In genomic region chr9:118919672-118920186, GRCm38 (mm10) we compare ENCODE assay signal across 9 mouse cellular contexts. TPM values are rescaled to one million over a fixed set of nuclear protein-coding genes. Genes with fewer than 3 reads are reported as not detected.
A peak's percentile ranks its signal among the peaks of the same experiment; 100 is the strongest.
DNase-seq lines count a peak whose midpoint lies in the region; ATAC-seq lines count a peak whose summit lies in the region.
"Had no signal": no experiment of that assay in that cellular context is flagged by ENCODE, and none has a peak within 500 bp of the region (broad histone marks: within the 10 kb centered on the region; RNA-seq: fewer than 3 reads in every experiment).

No protein-coding gene starts in this region.

- peaks cover 15% of the 10 kb centered on the region for H3K4me1 ChIP-seq in embryonic facial prominence, embryonic 14.5 days (ENCODE audit: control insufficient read depth, insufficient read depth, low read length)
- H3K4me1 ChIP-seq in embryonic facial prominence, embryonic 10.5 days: peaks cover 15% of the 10 kb centered on the region
- H3K4me1 ChIP-seq in midbrain, embryonic 15.5 days: peaks cover 4% of the 10 kb centered on the region
- H3K4me1 ChIP-seq in midbrain, embryonic 10.5 days: peaks cover 10% of the 10 kb centered on the region
- H3K4me1 ChIP-seq in hindbrain, embryonic 14.5 days (replicated peaks; ENCODE audit: control insufficient read depth, insufficient read depth, low read length): peaks cover 7% of the 10 kb centered on the region; the same call in 1 of the 2 replicates

- H3K36me3 ChIP-seq in embryonic facial prominence, embryonic 14.5 days (ENCODE audit: control insufficient read depth, insufficient read depth, low read length): 0 out of 2 replicates have a peak, but pooled peaks cover 5% of the 10 kb centered on the region
- H3K36me3 ChIP-seq in embryonic facial prominence, embryonic 10.5 days (replicated peaks): no peaks in the 10 kb centered on the region
- H3K36me3 ChIP-seq in midbrain, embryonic 15.5 days (replicated peaks): no peaks in the 10 kb centered on the region
- no peaks in the 10 kb centered on the region for H3K36me3 ChIP-seq in midbrain, embryonic 10.5 days
- H3K36me3 ChIP-seq in hindbrain, embryonic 14.5 days (replicated peaks; ENCODE audit: control insufficient read depth, insufficient read depth): no peaks in the 10 kb centered on the region
- H3K36me3 ChIP-seq: lung, embryonic 15.5 days had no signal

- H3K27me3 ChIP-seq in embryonic facial prominence, embryonic 14.5 days (replicated peaks; ENCODE audit: control insufficient read depth, insufficient read depth, low read length): no peaks in the 10 kb centered on the region
- H3K27me3 ChIP-seq in embryonic facial prominence, embryonic 10.5 days (replicated peaks; ENCODE audit: low read depth, poor library complexity, severe bottlenecking): peaks cover 30% of the 10 kb centered on the region; the same call in 1 of the 2 replicates
- no peaks in the 10 kb centered on the region for H3K27me3 ChIP-seq in midbrain, embryonic 15.5 days (replicated peaks)
- H3K27me3 ChIP-seq in midbrain, embryonic 10.5 days (ENCODE audit: low read depth, poor library complexity, severe bottlenecking): peaks cover 43% of the 10 kb centered on the region
- no peaks in the 10 kb centered on the region for H3K27me3 ChIP-seq in hindbrain, embryonic 14.5 days (ENCODE audit: control insufficient read depth, insufficient read depth, low read length)
- H3K27me3 ChIP-seq: lung, embryonic 15.5 days had no signal

- no peaks in the 10 kb centered on the region for H3K9me3 ChIP-seq in embryonic facial prominence, embryonic 14.5 days (ENCODE audit: control insufficient read depth, low read length)
- no peaks in the 10 kb centered on the region for H3K9me3 ChIP-seq in embryonic facial prominence, embryonic 10.5 days
- no peaks in the 10 kb centered on the region for H3K9me3 ChIP-seq in midbrain, embryonic 15.5 days
- H3K9me3 ChIP-seq in midbrain, embryonic 10.5 days (replicated peaks): no peaks in the 10 kb centered on the region
- no peaks in the 10 kb centered on the region for H3K9me3 ChIP-seq in hindbrain, embryonic 14.5 days (ENCODE audit: control insufficient read depth, low read length)
- H3K9me3 ChIP-seq: lung, embryonic 15.5 days had no signal

- H3K9ac ChIP-seq in embryonic facial prominence, embryonic 14.5 days (ENCODE audit: low read depth, low read length): 0 out of 2 replicates have a peak overlapping the region, but pooled peaks have one; percentile 19
- H3K9ac ChIP-seq in midbrain, embryonic 15.5 days: no peak overlapping the region
- H3K9ac ChIP-seq in hindbrain, embryonic 14.5 days: no peak overlapping the region
- H3K9ac ChIP-seq: lung, embryonic 15.5 days had no signal

- peak overlapping the region; percentile 8; the same call in 1 of the 2 replicates for H3K27ac ChIP-seq in embryonic facial prominence, embryonic 14.5 days (replicated peaks; ENCODE audit: low read depth, low read length)
- H3K27ac ChIP-seq in embryonic facial prominence, embryonic 10.5 days (replicated peaks): no peak overlapping the region
- H3K27ac ChIP-seq in midbrain, embryonic 15.5 days: no peak overlapping the region
- H3K27ac ChIP-seq in midbrain, embryonic 10.5 days (replicated peaks): no peak overlapping the region
- H3K27ac ChIP-seq in hindbrain, embryonic 14.5 days: peak overlapping the region; percentile 63
- H3K27ac ChIP-seq: lung, embryonic 15.5 days had no signal

- no peak overlapping the region for H3K4me2 ChIP-seq in embryonic facial prominence, embryonic 14.5 days (ENCODE audit: low read depth, low read length)
- no peak overlapping the region for H3K4me2 ChIP-seq in midbrain, embryonic 15.5 days
- H3K4me2 ChIP-seq in hindbrain, embryonic 14.5 days (replicated peaks): no peak overlapping the region
- H3K4me2 ChIP-seq: lung, embryonic 15.5 days had no signal

- peak; percentile 48; the same call in 1 of the 2 replicates for ATAC-seq in embryonic facial prominence, embryonic 14.5 days (ENCODE audit: low read depth)
- ATAC-seq in midbrain, embryonic 15.5 days (replicated peaks): 0 out of 2 replicates have a peak, but pooled peaks have one; percentile 8
- ATAC-seq in hindbrain, embryonic 14.5 days (ENCODE audit: low FRiP score): peak; percentile 57
- ATAC-seq in activated CD4-positive, CD25-positive, alpha-beta regulatory T cell, adult 4 months: no peak

- no peak overlapping the region for H3K4me3 ChIP-seq in embryonic facial prominence, embryonic 14.5 days (ENCODE audit: low read depth, low read length)
- no peak overlapping the region for H3K4me3 ChIP-seq in embryonic facial prominence, embryonic 10.5 days
- no peak overlapping the region for H3K4me3 ChIP-seq in midbrain, embryonic 15.5 days
- H3K4me3 ChIP-seq in midbrain, embryonic 10.5 days: no peak overlapping the region
- no peak overlapping the region for H3K4me3 ChIP-seq in hindbrain, embryonic 14.5 days (replicated peaks; ENCODE audit: low read length)
- H3K4me3 ChIP-seq: lung, embryonic 15.5 days had no signal

- peak; percentile 64 for DNase-seq in embryonic facial prominence, embryonic 14.5 days (ENCODE audit: low spot score)
- DNase-seq in embryonic facial prominence, embryonic 10.5 days (ENCODE audit: low spot score): no peak
- no peak for DNase-seq in midbrain, embryonic 10.5 days (ENCODE audit: low spot score)
- peak; percentile 61 for DNase-seq in hindbrain, embryonic 14.5 days (ENCODE audit: low spot score)
- peak; percentile 53 for DNase-seq in lung, postnatal 36 days
- no peak for DNase-seq in spleen, adult 18-20 months

- WGBS in embryonic facial prominence, embryonic 14.5 days: 68% methylated on average over 16 of the region's 16 CpGs
- 83% methylated on average over 16 of the region's 16 CpGs for WGBS in embryonic facial prominence, embryonic 10.5 days
- WGBS in midbrain, embryonic 15.5 days: 77% methylated on average over 16 of the region's 16 CpGs
- WGBS in midbrain, embryonic 10.5 days: 83% methylated on average over 16 of the region's 16 CpGs
- WGBS in hindbrain, embryonic 14.5 days: 57% methylated on average over 16 of the region's 16 CpGs

RNA-seq across cellular contexts. Expression of gene Ctdspl, which starts 6.5 kb away (rescaled TPM):
- polyA plus RNA-seq in embryonic facial prominence, embryonic 14.5 days (2014; fragmentation: Nextera tagmentation; extraction: Ambion mirVana): 17.7 and 17.8 TPM in 2 replicates
- polyA plus RNA-seq in embryonic facial prominence, embryonic 10.5 days (2016; fragmentation: Nextera tagmentation; extraction: Ambion mirVana): 10.1 and 11.0 TPM in 2 replicates
- 7.5 and 8.3 TPM in 2 replicates for polyA plus RNA-seq in midbrain, embryonic 15.5 days (2015; fragmentation: Nextera tagmentation; extraction: Ambion mirVana)
- 6.2 and 6.6 TPM in 2 replicates for polyA plus RNA-seq in midbrain, embryonic 10.5 days (2016; fragmentation: Nextera tagmentation; extraction: Ambion mirVana)
- polyA plus RNA-seq in hindbrain, embryonic 14.5 days (2014; fragmentation: Nextera tagmentation; extraction: Ambion mirVana): 7.5 and 7.7 TPM in 2 replicates
- polyA plus RNA-seq in activated CD4-positive, CD25-positive, alpha-beta regulatory T cell, adult 4 months (2017; shearing (Covaris generic)): 1 to 10 TPM; 1.0 to 1.2 TPM

Comparison
In these comparisons a context has a peak if more than half of its experiments do, and no peak if none do; other contexts are left out.
1. DNase-seq: peak in embryonic facial prominence, embryonic 14.5 days (single experiment), hindbrain, embryonic 14.5 days (single experiment) and lung, postnatal 36 days (single experiment); none in embryonic facial prominence, embryonic 10.5 days (single experiment), midbrain, embryonic 10.5 days (single experiment) and spleen, adult 18-20 months (0 of 2).
2. H3K27ac ChIP-seq: peak in embryonic facial prominence, embryonic 14.5 days (single experiment) and hindbrain, embryonic 14.5 days (single experiment); none in embryonic facial prominence, embryonic 10.5 days (single experiment), midbrain, embryonic 15.5 days (single experiment) and midbrain, embryonic 10.5 days (single experiment).